Mouse (Mus musculus) E14TG2a.4 (cell line): ENCODE data around the gene Thsd7b.

Experiments used
- CTCF ChIP-seq: conservative IDR thresholded peaks from 2 replicates; pipeline ENCODE4 v1.5.1; 2014; ENCODE audit warnings: low read length
- NANOG ChIP-seq: IDR thresholded peaks from 2 replicates; pipeline ENCODE4 v1.6.1; 2014; ENCODE audit warnings: borderline replicate concordance, low read length, mixed read lengths
- POU5F1 ChIP-seq: IDR thresholded peaks from 2 replicates; pipeline ENCODE4 v1.6.1; 2014; ENCODE audit warnings: low read length, borderline replicate concordance

DNA sequence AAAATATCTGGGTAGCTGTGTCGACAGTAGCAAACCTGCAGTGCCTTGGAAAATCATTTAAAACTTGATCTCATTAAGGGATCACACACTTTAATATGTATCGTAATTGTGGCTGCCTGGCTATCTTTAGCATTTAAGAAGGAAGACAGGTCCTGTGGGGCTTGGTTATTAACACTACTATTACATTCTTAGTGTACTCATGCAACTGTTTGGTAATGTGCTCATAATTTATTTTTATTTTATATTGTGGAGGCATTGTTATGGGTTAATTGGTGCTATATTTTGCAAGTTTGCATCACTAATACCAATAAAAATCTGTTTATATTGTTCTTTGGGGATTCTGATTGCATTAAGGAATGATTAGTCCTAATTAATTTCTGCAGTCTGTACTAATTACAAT lies 265.4 kb downstream of the Thsd7b start:
- no peak for TF ChIP-seq CTCF
- no peak for TF ChIP-seq POU5F1
- TF ChIP-seq NANOG, result no peak
